Mouse (Mus musculus) hindbrain, embryonic 14.5 days (tissue): Measurements from ENCODE around the gene Sirt5. TPM values are rescaled to one million over a fixed set of nuclear protein-coding genes. Genes with fewer than 3 reads are reported as not detected.

Source experiments
- ATAC-seq: fragments of 200-750 bp; cut with Nextera tagmentation; 2 replicates; pipeline ENCODE4 v1.8.0; 2017; ENCODE audit warnings: moderate number of reproducible peaks, mild to moderate bottlenecking, moderate TSS enrichment, moderate library complexity; ENCODE audit not compliant: low FRiP score
- DNase-seq: peaks from one replicate; pipeline ENCODE4 v3.0.0-alpha.2; 2015; ENCODE audit warnings: low spot score
- H3K27ac ChIP-seq: fragments of 300-500 bp; sonication (generic); 2 replicates; pipeline ENCODE4 v1.5.1; 2014; ENCODE audit warnings: mild to moderate bottlenecking, moderate library complexity
- H3K27me3 ChIP-seq: fragments of 300-500 bp; sonication (generic); 2 replicates; pipeline ENCODE4 v1.6.1; 2014; ENCODE audit warnings: mild to moderate bottlenecking, low read length, mixed read lengths; ENCODE audit not compliant: control insufficient read depth, insufficient read depth
- H3K36me3 ChIP-seq: fragments of 300-500 bp; sonication (generic); replicated peaks from 2 replicates; pipeline ENCODE4 v1.6.1; 2014; ENCODE audit not compliant: control insufficient read depth, insufficient read depth
- H3K4me1 ChIP-seq: fragments of 300-500 bp; sonication (generic); replicated peaks from 2 replicates; pipeline ENCODE4 v1.6.1; 2014; ENCODE audit warnings: antibody characterized with exemption, low read length, mixed read lengths; ENCODE audit not compliant: control insufficient read depth, insufficient read depth
- H3K4me2 ChIP-seq: fragments of 300-500 bp; sonication (generic); replicated peaks from 2 replicates; pipeline ENCODE4 v1.6.1; 2014; ENCODE audit warnings: mild to moderate bottlenecking, moderate library complexity
- H3K4me3 ChIP-seq: fragments of 300-500 bp; sonication (generic); replicated peaks from 2 replicates; pipeline ENCODE4 v1.5.1; 2014; ENCODE audit warnings: mild to moderate bottlenecking, low read length
- H3K9ac ChIP-seq: fragments of 300-500 bp; sonication (generic); 2 replicates; pipeline ENCODE4 v1.6.1; 2014
- H3K9me3 ChIP-seq: fragments of 300-500 bp; sonication (generic); 2 replicates; pipeline ENCODE4 v1.6.1; 2016; ENCODE audit warnings: low read length; ENCODE audit not compliant: control insufficient read depth
- WGBS: fragments of 180-500 bp; shearing (Covaris S2); extraction: QIAGEN DNeasy Blood & Tissue Kit; methylation state at CpG from one replicate; pipeline ENCODE4 v1.1.7; 2014; 5-methylcytosine and 5-hydroxymethylcytosine counted together
- polyA plus RNA-seq: library from polyadenylated mRNA; unstranded; fragments of >200 nt; fragmentation: Nextera tagmentation; extraction: Ambion mirVana; gene quantifications from 2 replicates; pipeline ENCODE4 v1.2.1, GENCODE M21; 2014

Sirt5 gene
- polyA plus RNA-seq, 1 experiment from 2014 or later: 30.3 TPM

DNA sequence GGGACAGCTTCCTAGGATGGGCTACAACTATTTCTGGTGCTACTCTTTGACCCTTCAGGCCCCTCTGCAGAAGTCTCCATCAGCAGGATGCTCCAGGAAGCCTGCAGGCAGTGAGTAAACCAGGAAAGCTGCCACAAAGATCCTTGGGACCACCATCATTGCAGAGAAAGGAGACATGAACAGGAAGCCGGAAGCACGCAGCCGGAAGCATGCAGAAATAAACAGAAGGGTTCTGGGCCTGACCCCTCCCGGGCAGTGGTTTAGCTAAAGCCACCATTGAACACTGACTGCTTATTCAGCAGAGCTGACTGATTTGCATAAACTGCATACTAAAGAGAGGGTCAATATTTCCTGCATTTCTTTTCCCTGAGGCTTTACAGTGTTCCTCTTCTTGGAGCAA is 26.7 kb upstream of the Sirt5 start:
- no peaks in the 10 kb centered on the region for H3K9me3 ChIP-seq
- no peak overlapping the region for H3K4me2 ChIP-seq
- H3K4me1 ChIP-seq: no peaks in the 10 kb centered on the region
- H3K36me3 ChIP-seq: no peaks in the 10 kb centered on the region
- H3K27ac ChIP-seq: no peak overlapping the region
- H3K9ac ChIP-seq: no peak overlapping the region
- ATAC-seq (no peak; the same call in 1 of the 2 replicates), DNase-seq (no peak)
- H3K4me3 ChIP-seq: no peak overlapping the region
- WGBS: 66% methylated on average over 4 of the region's 4 CpGs
- no peaks in the 10 kb centered on the region for H3K27me3 ChIP-seq

- no peaks in the 10 kb centered on the region for H3K9me3 ChIP-seq
Observed at GRCm38 (mm10) chr13:43346825-43347224, 18.5 kb upstream of the Sirt5 start.

DNA sequence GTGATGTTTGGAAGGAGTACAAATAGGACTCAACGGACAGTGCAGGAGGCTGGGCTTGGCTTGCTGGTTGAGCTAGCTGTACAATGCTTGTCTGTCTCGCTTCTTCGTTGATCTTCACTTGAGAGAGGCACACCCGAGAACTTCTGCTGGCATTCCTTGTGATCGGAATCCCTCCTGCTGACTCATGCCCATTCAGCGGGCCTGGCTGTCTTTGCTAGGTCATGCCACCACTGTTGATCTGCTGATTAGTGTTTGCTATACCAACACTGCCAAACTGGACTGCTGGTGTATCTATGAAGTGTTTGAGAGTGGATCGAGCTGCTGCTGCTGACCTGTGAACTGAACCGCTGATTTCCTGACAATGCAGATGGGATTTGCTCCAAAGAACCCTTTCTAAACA is 15.9 kb upstream of the Sirt5 start:
- WGBS: 87% methylated on average over 8 of the region's 8 CpGs
- Histone ChIP-seq H3K4me1 (no peaks in the 10 kb centered on the region), H3K9ac (no peak overlapping the region), H3K4me3 (no peak overlapping the region), H3K36me3 (no peaks in the 10 kb centered on the region), H3K4me2 (no peak overlapping the region), H3K27me3 (no peaks in the 10 kb centered on the region), H3K9me3 (no peaks in the 10 kb centered on the region), H3K27ac (no peak overlapping the region)
- DNase-seq: no peak
- ATAC-seq: no peak

More at GRCm38 (mm10) chr13:43346825-43347224, 18.5 kb upstream of the Sirt5 start:
- no peaks in the 10 kb centered on the region for H3K27me3 ChIP-seq
- DNase-seq (no peak), ATAC-seq (no peak)
- H3K4me2 ChIP-seq: no peak overlapping the region
- H3K36me3 ChIP-seq: no peaks in the 10 kb centered on the region
- H3K27ac ChIP-seq: no peak overlapping the region
- H3K4me1 ChIP-seq: no peaks in the 10 kb centered on the region
- H3K4me3 ChIP-seq: no peak overlapping the region
- H3K9ac ChIP-seq: no peak overlapping the region

GRCm38 (mm10) chr13:43350489-43351169 is 14.7 kb upstream of the Sirt5 start:
- Histone ChIP-seq H3K4me3 (no peak overlapping the region), H3K9me3 (no peaks in the 10 kb centered on the region), H3K9ac (no peak overlapping the region), H3K4me2 (no peak overlapping the region), H3K27ac (no peak overlapping the region), H3K36me3 (no peaks in the 10 kb centered on the region), H3K27me3 (no peaks in the 10 kb centered on the region), H3K4me1 (no peaks in the 10 kb centered on the region)
- 73% methylated on average over 9 of the region's 9 CpGs for WGBS
- no peak for ATAC-seq
- no peak for DNase-seq

GRCm38 (mm10) chr13:43353356-43353755 is 11.9 kb upstream of the Sirt5 start:
- H3K36me3 ChIP-seq: no peaks in the 10 kb centered on the region
- no peak overlapping the region for H3K27ac ChIP-seq
- DNase-seq (no peak), ATAC-seq (no peak)
- no peaks in the 10 kb centered on the region for H3K9me3 ChIP-seq
- no peak overlapping the region for H3K9ac ChIP-seq
- H3K4me1 ChIP-seq: no peaks in the 10 kb centered on the region
- no peak overlapping the region for H3K4me2 ChIP-seq
- WGBS: 66% methylated on average over 4 of the region's 4 CpGs
- no peak overlapping the region for H3K4me3 ChIP-seq
- H3K27me3 ChIP-seq: no peaks in the 10 kb centered on the region

DNA sequence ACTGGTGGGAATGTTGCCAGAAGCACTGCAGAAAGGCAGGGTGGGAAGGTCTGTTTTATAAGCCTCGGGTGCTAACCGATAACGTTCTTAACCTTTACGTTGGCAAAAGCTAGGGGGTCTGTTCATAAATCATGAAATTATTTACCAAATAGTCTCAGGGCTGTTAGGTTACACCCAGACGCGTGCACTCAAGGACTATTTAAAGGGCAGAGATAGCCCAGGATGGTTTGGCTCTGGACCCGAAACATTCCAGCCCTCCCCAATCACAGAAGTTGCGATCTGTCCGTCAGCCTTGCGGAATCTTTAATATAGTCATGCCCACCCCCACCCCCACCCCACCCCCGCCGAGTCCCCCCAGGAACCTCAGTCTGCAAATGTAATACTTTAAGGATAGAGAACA is 10.9 kb upstream of the Sirt5 start:
- DNase-seq (no peak), ATAC-seq (no peak)
- no peak overlapping the region for H3K27ac ChIP-seq
- no peaks in the 10 kb centered on the region for H3K27me3 ChIP-seq
- no peaks in the 10 kb centered on the region for H3K9me3 ChIP-seq
- no peak overlapping the region for H3K9ac ChIP-seq
- H3K4me3 ChIP-seq: no peak overlapping the region
- WGBS: 82% methylated on average over 12 of the region's 12 CpGs
- no peak overlapping the region for H3K4me2 ChIP-seq
- H3K4me1 ChIP-seq: no peaks in the 10 kb centered on the region
- H3K36me3 ChIP-seq: no peaks in the 10 kb centered on the region

- no peak for ATAC-seq
- H3K9ac ChIP-seq: no peak overlapping the region
- no peak overlapping the region for H3K4me2 ChIP-seq
- no peaks in the 10 kb centered on the region for H3K4me1 ChIP-seq
- no peaks in the 10 kb centered on the region for H3K27me3 ChIP-seq
- 88% methylated on average over 14 of the region's 14 CpGs for WGBS
- no peaks in the 10 kb centered on the region for H3K9me3 ChIP-seq
- no peak overlapping the region for H3K27ac ChIP-seq
- no peak overlapping the region for H3K4me3 ChIP-seq
- no peak for DNase-seq
- no peaks in the 10 kb centered on the region for H3K36me3 ChIP-seq
Observed at GRCm38 (mm10) chr13:43356346-43357125, 8.8 kb upstream of the Sirt5 start.

- H3K36me3 ChIP-seq: no peaks in the 10 kb centered on the region
- H3K4me1 ChIP-seq: no peaks in the 10 kb centered on the region
- no peak overlapping the region for H3K4me2 ChIP-seq
- no peaks in the 10 kb centered on the region for H3K27me3 ChIP-seq
- ATAC-seq (no peak), DNase-seq (no peak)
- H3K9me3 ChIP-seq: no peaks in the 10 kb centered on the region
- 73% methylated on average over 6 of the region's 6 CpGs for WGBS
- H3K9ac ChIP-seq: no peak overlapping the region
- H3K4me3 ChIP-seq: no peak overlapping the region
- H3K27ac ChIP-seq: no peak overlapping the region
Observed at GRCm38 (mm10) chr13:43360534-43360933, 4.8 kb upstream of the Sirt5 start.

DNA sequence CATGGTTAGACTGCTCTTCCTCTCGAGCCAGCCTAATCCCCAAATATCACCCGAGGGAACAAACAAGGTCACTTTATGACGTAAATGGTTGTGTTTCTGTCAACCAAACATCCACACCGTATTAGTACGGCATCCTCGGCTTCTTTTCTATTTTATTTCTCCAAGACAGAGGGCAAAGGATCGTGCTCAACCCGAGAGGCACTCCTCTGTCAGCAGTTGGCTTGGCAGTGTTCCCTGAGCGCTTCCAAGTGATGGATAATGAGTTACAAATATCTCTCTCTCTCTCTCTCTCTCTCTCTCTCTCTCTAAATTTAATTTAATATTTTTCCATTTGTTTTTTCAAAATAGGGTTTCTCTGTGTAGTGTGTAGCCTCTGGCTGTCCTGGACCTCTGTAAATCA is 2.9 kb upstream of the Sirt5 start:
- no peak overlapping the region for H3K9ac ChIP-seq

More for the DNA sequence above, 2.9 kb upstream of the Sirt5 start:
- H3K36me3 ChIP-seq: no peaks in the 10 kb centered on the region
- no peak overlapping the region for H3K27ac ChIP-seq
- no peaks in the 10 kb centered on the region for H3K9me3 ChIP-seq
- ATAC-seq (no peak), DNase-seq (no peak)
- no peak overlapping the region for H3K4me2 ChIP-seq
- H3K27me3 ChIP-seq: no peaks in the 10 kb centered on the region
- no peak overlapping the region for H3K4me3 ChIP-seq
- WGBS: 72% methylated on average over 9 of the region's 9 CpGs
- H3K4me1 ChIP-seq: peaks cover 8% of the 10 kb centered on the region; the same call in 1 of the 2 replicates
